Mouse (Mus musculus): ENCODE data around the gene Rdx.

Rdx gene

DNA sequence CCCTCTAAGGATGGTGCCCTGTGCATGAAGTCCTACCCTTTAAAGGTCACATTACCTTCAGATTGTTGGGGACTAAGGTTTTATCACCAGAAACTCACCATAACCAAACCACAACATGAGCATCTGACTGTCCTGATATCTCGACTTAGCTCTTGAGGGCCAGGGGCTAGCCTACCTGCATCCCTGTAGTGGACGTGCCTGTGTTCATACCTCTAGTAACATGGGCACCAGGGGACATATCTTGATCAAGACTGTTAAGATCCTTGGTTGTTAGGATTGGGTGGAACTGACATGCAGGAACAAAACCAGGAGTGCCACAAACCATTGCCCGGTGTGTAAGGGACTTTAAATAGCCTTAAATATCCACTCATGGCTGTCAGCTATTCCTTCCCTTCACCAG is 60.2 kb downstream of the Rdx start:
- no peak for DNase-seq (ENCODE audit: low spot score in 2 of 2)

DNA sequence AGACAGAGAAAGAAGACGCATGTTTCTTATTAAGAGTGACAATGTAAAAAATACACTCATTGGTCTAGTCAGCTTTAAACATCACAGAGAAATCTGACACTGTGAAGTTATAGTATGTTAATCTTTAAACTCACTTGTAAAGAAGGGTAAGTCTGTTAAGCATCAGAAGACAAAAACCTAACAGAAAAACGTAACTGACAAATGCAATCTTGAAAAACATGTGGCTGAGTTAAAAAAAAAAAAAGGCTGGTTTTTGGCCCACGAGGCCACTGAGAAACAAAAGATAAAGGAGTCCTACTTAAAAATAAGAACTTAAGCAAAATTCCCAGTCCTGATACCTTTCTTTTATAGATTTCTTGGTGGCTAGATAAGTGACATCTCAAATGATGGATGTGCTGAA is 63.8 kb downstream of the Rdx start:
- no peak for DNase-seq (ENCODE audit: low spot score in 2 of 2)

DNA sequence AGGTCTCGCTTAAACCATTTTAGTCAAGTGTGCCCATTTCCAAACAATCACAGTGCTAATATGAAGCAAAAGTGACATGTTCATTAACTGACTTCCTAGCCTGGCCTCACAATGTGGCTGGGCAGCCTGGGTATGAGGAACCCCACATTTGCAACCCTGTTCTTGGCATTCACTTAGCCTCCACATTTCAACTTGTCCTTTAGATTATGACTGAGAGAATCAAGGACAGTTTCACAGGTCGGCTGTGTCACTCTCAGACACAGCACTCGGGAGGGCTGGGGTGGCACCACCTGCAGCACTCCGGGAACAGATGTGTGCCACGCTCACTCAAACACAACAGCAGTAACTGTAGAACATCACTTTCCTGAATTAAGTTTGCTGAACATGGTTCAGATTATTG is 66.1 kb downstream of the Rdx start:
- no peak for DNase-seq (ENCODE audit: low spot score in 2 of 2)

DNA sequence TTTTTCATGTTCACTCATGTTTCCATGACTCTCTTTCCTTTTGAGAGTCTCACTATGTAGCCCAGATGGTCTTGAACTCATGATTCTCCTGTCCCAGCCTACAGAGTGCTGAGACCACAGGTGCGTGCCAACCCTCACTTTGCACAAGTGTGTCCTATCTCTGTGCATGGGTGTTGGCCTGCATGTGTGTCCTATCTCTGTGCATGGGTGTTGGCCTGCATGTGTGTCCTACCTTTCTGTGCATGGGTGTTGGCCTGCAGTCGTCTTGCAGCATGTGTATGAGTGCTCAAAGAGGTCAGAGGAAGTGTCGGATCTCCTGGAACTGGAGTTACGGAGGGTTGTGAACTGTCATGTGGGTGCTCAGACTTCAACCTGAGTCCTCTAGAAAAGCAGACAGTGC is 72.2 kb downstream of the Rdx start:
- no peak for DNase-seq (ENCODE audit: low spot score in 2 of 2)

DNA sequence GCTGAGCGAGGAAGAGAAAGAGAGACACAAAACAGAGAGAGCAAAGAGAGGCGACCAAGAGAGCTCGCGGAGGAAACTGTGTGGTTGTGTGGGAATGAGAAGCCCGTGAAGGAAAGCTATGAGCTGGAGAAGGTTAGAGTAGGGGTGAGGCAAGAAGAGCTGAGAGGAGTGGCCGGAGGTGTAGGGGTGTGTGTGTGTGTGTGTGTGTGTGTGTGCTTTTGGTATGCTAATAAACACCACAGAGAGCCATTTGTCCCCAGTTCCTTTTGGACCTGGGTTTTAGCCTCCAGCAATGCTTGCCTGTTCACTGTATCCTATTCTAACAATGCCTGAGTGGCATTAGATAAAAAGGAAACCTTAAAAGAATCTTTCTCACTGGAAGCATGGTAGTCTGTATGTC is 78.3 kb downstream of the Rdx start:
- no peak for DNase-seq (ENCODE audit: low spot score in 2 of 2)

DNA sequence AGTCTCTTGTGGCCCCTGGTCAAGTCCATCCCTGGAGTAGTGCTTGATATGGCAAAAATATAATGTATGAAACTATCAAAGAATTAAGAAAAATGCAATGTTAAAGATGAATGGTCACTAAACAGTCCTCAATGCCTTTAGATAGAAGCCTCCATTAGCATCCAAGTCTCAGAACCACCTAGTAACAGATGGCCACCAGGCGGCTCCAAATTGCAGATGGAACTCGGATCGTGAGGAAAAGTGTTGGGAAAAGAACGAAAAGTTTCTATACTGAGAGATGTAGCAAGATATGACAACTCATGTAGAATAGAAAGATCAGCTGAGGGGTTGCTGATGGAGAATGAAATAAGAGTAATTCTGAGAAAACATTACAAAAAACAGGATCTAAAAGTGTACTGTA is 83.4 kb downstream of the Rdx start:
- no peak for DNase-seq (ENCODE audit: low spot score in 2 of 2)

DNA sequence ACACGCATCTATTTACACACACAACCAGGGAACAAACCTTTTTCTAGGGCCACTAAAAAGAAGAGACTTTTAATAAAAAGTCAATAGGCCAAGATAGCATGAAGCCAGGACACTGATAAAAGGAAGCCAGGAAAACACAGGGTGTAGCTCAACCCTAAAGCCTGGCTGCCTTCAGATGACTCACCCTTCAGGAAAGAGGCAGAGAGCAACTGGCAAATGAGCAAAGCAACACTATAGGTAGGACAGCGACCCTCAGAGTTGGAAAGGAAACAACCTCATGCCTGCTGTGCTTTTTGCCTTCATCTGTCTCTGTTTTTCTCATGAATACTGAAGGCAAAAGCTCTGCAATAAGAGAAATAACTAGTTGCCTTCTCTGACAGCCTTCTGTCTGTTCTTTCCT is 85.8 kb downstream of the Rdx start:
- DNase-seq (ENCODE audit: low spot score in 2 of 2) = no peak

Data from frontal cortex, postnatal 25 days (tissue).